Mouse (Mus musculus): ENCODE measurements around the gene Gm11146.

The Gm11146 gene

DNA sequence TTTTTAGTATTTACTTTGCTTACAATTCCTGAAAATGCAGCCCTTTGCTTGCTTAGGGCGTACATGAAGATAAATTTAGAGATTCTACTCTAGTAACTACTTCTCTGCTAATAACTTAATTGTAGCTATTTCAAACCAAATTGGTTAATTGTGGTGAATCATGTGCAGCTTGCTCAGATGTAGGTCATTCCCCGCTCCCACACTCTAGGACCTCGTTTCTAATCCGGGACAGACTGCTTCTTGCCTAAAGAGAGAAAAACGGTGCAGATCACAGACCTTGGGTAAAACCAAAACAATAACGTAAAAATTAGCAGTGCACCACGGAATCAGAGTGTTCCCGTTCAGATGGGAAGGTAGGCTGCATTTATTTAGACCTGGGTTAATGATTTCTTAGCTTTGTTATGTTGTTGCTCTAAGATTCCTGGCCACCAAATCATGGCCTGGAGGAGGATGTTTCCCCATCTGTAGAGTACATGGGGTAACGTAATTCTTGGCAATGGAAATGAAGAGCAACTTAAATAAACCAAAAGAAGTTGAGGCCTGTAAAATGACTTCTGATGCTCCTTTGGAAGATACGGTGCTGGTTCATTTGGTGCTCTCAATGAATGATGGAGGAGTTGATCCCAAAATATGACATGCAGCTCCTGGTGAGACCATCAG, 45.3 kb downstream of the Gm11146 start:
- in situ Hi-C loops (cut with MboI), result no loop called here

DNA sequence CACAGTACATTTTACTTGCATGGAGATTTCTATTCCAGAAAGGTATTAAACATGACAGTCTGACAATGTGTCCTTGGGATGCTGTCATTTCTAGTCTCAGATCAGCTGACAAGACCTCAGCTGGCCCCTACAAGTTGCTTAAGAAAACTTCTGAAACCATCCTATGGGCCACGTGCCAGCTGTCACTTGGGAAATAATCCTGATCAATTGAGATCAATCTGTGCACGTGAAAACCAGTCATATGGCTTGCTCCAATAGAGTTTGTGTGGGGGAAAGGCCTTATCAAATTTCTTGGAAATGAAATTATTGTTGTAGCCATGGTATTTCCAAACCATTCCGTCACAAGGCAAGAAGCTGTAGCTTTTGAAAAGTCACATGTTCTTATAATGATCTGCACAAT, 50.8 kb downstream of the Gm11146 start:
- in situ Hi-C loops (cut with MboI), result no loop called here
